Mouse (Mus musculus) embryonic facial prominence, embryonic 11.5 days (tissue): ENCODE data around the gene Jazf1. TPM values are rescaled to one million over a fixed set of nuclear protein-coding genes. Genes with fewer than 3 reads are reported as not detected.

Experiments used
- ATAC-seq: fragments of 200-750 bp; cut with Nextera tagmentation; replicated peaks from 2 replicates; pipeline ENCODE4 v1.8.0; 2017; ENCODE audit warnings: low read depth; ENCODE audit not compliant: insufficient number of reproducible peaks, low FRiP score, low TSS enrichment
- DNase-seq: peaks from one replicate; pipeline ENCODE4 v3.0.0-alpha.2; 2015; ENCODE audit warnings: low spot score
- H3K27ac ChIP-seq: fragments of 300-500 bp; sonication (generic); replicated peaks from 2 replicates; pipeline ENCODE4 v1.5.1; 2014; ENCODE audit warnings: mild to moderate bottlenecking, low read depth, low read length, control low read depth
- H3K27me3 ChIP-seq: fragments of 300-500 bp; sonication (generic); 2 replicates; pipeline ENCODE4 v1.6.1; 2014; ENCODE audit warnings: mild to moderate bottlenecking, low read length, moderate library complexity, mixed read lengths; ENCODE audit not compliant: control insufficient read depth, insufficient read depth
- H3K36me3 ChIP-seq: fragments of 300-500 bp; sonication (generic); replicated peaks from 2 replicates; pipeline ENCODE4 v1.6.1; 2014; ENCODE audit warnings: low read depth, mild to moderate bottlenecking, low read length, moderate library complexity, mixed read lengths; ENCODE audit not compliant: control insufficient read depth, insufficient read depth
- H3K4me1 ChIP-seq: fragments of 300-500 bp; sonication (generic); 2 replicates; pipeline ENCODE4 v1.6.1; 2014; ENCODE audit warnings: low read length, mixed read lengths; ENCODE audit not compliant: control insufficient read depth, insufficient read depth
- H3K4me2 ChIP-seq: fragments of 300-500 bp; sonication (generic); 2 replicates; pipeline ENCODE4 v1.6.1; 2014; ENCODE audit warnings: low read depth, mild to moderate bottlenecking, control low read depth, low read length, moderate library complexity
- H3K4me3 ChIP-seq: fragments of 300-500 bp; sonication (generic); 2 replicates; pipeline ENCODE4 v1.5.1; 2014; ENCODE audit warnings: low read depth, low read length, control low read depth
- H3K9ac ChIP-seq: fragments of 300-500 bp; sonication (generic); replicated peaks from 2 replicates; pipeline ENCODE4 v1.6.1; 2014; ENCODE audit warnings: mild to moderate bottlenecking, control low read depth, low read length
- H3K9me3 ChIP-seq: fragments of 300-500 bp; sonication (generic); replicated peaks from 2 replicates; pipeline ENCODE4 v1.6.1; 2016; ENCODE audit warnings: mild to moderate bottlenecking, low read length, inconsistent platforms, mixed read lengths; ENCODE audit not compliant: control insufficient read depth
- WGBS: fragments of 180-500 bp; shearing (Covaris S2); extraction: QIAGEN DNeasy Blood & Tissue Kit; methylation state at CpG from one replicate; pipeline ENCODE4 v1.1.7; 2014; 5-methylcytosine and 5-hydroxymethylcytosine counted together
- polyA plus RNA-seq: library from polyadenylated mRNA; unstranded; fragments of >200 nt; fragmentation: Nextera tagmentation; extraction: Ambion mirVana; gene quantifications from 2 replicates; pipeline ENCODE4 v1.2.1, GENCODE M21; 2014

The Jazf1 gene
- polyA plus RNA-seq, 1 experiment from 2014 or later = 5.0 TPM

DNA sequence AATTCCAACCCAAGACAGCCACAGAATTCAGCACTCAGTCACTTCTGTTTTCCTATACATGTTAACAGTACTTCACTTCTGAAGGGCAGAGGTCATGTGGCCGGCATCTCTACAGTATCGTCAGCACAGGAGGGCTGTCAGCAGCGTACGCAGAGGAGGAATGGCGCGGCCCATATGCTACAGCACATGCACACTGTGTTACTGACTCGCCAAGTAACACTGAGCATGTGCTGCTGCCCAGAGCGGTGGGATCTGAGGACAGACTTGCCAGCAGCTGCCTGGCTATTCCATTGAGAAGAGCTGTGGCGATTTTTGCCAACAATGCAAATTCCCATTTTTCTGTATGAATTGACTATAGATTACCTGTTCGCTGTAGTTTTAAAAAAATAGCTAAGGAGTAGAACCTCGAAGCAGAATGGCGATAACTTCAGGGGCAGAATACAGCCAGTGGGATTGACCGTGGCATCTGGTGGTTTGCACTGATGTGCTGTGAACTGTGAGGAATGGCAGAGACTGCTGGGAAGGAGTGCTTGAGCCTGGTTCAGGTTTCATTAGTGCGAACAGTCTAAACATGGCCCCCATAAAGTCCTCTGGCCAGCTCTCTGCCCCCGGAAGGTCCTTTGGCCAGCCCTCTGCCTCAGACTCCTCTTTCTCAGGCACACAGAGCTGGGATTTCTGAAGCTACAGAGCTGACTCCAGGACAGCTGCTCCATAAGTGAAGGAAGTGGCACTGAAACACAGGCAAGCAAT lies 232.1 kb downstream of the Jazf1 start:
- WGBS = 70% methylated on average over 15 of the region's 15 CpGs

DNA sequence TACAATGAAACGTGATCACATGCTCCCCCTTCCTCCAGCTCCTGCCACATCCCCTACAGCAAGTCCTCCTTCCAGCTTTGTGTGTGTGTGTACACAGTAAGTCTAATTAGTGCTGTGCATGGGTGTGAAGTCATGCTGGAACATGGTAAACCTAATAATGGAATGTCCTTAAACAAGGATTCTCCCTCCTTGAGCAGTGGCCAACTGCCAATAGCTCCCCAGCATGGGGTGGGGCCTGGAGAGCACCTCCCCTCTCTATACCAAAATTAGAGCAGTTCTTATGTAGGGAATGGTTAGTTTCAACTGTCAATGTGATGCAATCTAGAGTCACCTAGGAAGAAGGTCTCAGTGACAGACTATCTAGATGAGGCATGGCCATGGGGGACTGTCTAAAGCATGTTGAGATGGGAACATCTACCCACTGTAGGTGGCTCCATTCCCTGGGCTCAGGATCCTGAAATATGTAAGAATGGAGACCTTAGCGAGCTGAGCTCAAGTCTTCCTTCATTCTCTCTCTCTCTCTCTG lies 240.6 kb downstream of the Jazf1 start:
- 86% methylated on average over 2 of the region's 2 CpGs for WGBS
- no peaks in the 10 kb centered on the region for H3K4me1 ChIP-seq
- DNase-seq (no peak), ATAC-seq (no peak)
- no peaks in the 10 kb centered on the region for H3K36me3 ChIP-seq
- H3K27me3 ChIP-seq = no peaks in the 10 kb centered on the region
- no peak overlapping the region for H3K4me3 ChIP-seq
- no peaks in the 10 kb centered on the region for H3K9me3 ChIP-seq
- no peak overlapping the region for H3K27ac ChIP-seq
- no peak overlapping the region for H3K4me2 ChIP-seq
- H3K9ac ChIP-seq = no peak overlapping the region

More for the DNA sequence above, 232.1 kb downstream of the Jazf1 start:
- H3K4me1 ChIP-seq = no peaks in the 10 kb centered on the region
- H3K9ac ChIP-seq = no peak overlapping the region
- DNase-seq (no peak), ATAC-seq (no peak)
- H3K4me2 ChIP-seq = no peak overlapping the region
- no peaks in the 10 kb centered on the region for H3K36me3 ChIP-seq
- H3K27me3 ChIP-seq = no peaks in the 10 kb centered on the region
- no peak overlapping the region for H3K4me3 ChIP-seq
- no peak overlapping the region for H3K27ac ChIP-seq
- no peaks in the 10 kb centered on the region for H3K9me3 ChIP-seq

GRCm38 (mm10) chr6:52825535-52825934 lies 242.9 kb downstream of the Jazf1 start:
- no peak overlapping the region for H3K27ac ChIP-seq
- H3K9ac ChIP-seq = no peak overlapping the region
- no peak for ATAC-seq
- no peaks in the 10 kb centered on the region for H3K9me3 ChIP-seq
- H3K4me2 ChIP-seq = no peak overlapping the region
- H3K36me3 ChIP-seq = no peaks in the 10 kb centered on the region
- 85% methylated on average over 5 of the region's 5 CpGs for WGBS
- no peaks in the 10 kb centered on the region for H3K4me1 ChIP-seq
- DNase-seq = no peak
- no peak overlapping the region for H3K4me3 ChIP-seq
- no peaks in the 10 kb centered on the region for H3K27me3 ChIP-seq

DNA sequence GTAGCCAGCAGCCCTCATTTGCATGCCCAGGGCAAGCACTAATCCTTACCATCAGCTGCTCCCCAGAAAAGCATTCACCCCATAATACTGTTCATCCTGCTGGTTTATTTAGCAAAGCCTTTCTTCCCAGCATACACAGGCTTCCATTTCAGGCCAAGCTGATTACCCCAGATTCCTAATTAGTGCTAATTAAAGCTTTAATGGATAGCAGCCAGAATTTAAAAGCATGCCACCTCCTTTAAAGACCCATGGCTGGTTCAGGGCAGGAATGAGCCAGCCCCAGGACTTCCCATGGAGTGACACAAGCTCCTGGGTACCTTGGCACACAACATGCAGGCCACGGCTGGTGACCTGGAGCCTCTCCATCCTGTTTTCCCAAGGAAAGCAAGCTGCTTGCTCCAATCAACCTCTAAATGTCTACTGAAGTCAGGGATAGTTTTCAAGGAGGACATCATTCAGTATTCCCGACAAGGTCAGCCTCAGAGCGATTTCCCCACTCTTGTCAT lies 243.4 kb downstream of the Jazf1 start:
- no peak overlapping the region for H3K9ac ChIP-seq
- WGBS = 67% methylated on average over 3 of the region's 3 CpGs
- ATAC-seq = no peak
- no peaks in the 10 kb centered on the region for H3K4me1 ChIP-seq
- no peak overlapping the region for H3K4me3 ChIP-seq
- DNase-seq = no peak
- H3K4me2 ChIP-seq = no peak overlapping the region
- no peaks in the 10 kb centered on the region for H3K9me3 ChIP-seq
- H3K27ac ChIP-seq = no peak overlapping the region
- no peaks in the 10 kb centered on the region for H3K27me3 ChIP-seq
- H3K36me3 ChIP-seq = no peaks in the 10 kb centered on the region

- Histone ChIP-seq H3K9me3 (no peaks in the 10 kb centered on the region), H3K9ac (no peak overlapping the region), H3K4me1 (no peaks in the 10 kb centered on the region), H3K4me2 (no peak overlapping the region), H3K36me3 (no peaks in the 10 kb centered on the region), H3K4me3 (no peak overlapping the region), H3K27me3 (no peaks in the 10 kb centered on the region), H3K27ac (no peak overlapping the region)
- ATAC-seq (no peak), DNase-seq (no peak)
- 52% methylated on average over 7 of the region's 7 CpGs for WGBS
Measured at GRCm38 (mm10) chr6:52823064-52823463, 245.4 kb downstream of the Jazf1 start.

GRCm38 (mm10) chr6:52822625-52823024 lies 245.8 kb downstream of the Jazf1 start:
- no peaks in the 10 kb centered on the region for H3K4me1 ChIP-seq
- DNase-seq (no peak), ATAC-seq (no peak)
- no peak overlapping the region for H3K27ac ChIP-seq
- no peak overlapping the region for H3K4me3 ChIP-seq
- no peak overlapping the region for H3K9ac ChIP-seq
- no peaks in the 10 kb centered on the region for H3K9me3 ChIP-seq
- H3K36me3 ChIP-seq = no peaks in the 10 kb centered on the region
- no peak overlapping the region for H3K4me2 ChIP-seq
- no peaks in the 10 kb centered on the region for H3K27me3 ChIP-seq
- WGBS = 70% methylated on average over 2 of the region's 2 CpGs

- no peaks in the 10 kb centered on the region for H3K27me3 ChIP-seq
- H3K36me3 ChIP-seq = no peaks in the 10 kb centered on the region
- DNase-seq (no peak), ATAC-seq (no peak)
- H3K9me3 ChIP-seq = no peaks in the 10 kb centered on the region
- 67% methylated on average over 8 of the region's 8 CpGs for WGBS
- H3K9ac ChIP-seq = no peak overlapping the region
- H3K4me1 ChIP-seq = no peaks in the 10 kb centered on the region
- no peak overlapping the region for H3K27ac ChIP-seq
- H3K4me2 ChIP-seq = no peak overlapping the region
- H3K4me3 ChIP-seq = no peak overlapping the region
Measured at GRCm38 (mm10) chr6:52819353-52819752, 249.1 kb downstream of the Jazf1 start.

DNA sequence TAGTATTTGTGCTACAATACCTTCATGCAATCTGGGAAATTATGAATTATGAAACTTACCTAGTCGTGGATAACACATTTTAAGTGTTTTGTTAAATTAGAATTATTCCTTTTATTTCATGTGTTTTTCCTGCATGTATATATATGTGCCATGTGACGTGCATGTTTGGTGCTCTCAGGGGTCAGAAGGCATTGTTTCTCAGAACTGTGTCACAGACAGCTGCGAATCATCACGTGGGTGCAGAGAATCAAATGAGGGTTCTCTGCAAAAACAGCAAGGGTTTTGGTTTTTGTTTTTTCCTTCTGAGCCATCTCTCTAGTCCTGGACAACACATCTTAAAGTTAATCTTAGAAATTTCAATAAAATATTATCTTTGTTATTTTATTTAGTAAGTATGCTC lies 250.4 kb downstream of the Jazf1 start:
- DNase-seq (no peak), ATAC-seq (no peak)
- H3K9me3 ChIP-seq = no peaks in the 10 kb centered on the region
- 90% methylated on average over 4 of the region's 4 CpGs for WGBS
- no peak overlapping the region for H3K27ac ChIP-seq
- no peak overlapping the region for H3K4me2 ChIP-seq
- H3K4me1 ChIP-seq = no peaks in the 10 kb centered on the region
- no peaks in the 10 kb centered on the region for H3K27me3 ChIP-seq
- no peaks in the 10 kb centered on the region for H3K36me3 ChIP-seq
- no peak overlapping the region for H3K4me3 ChIP-seq
- H3K9ac ChIP-seq = no peak overlapping the region
